Mouse (Mus musculus) limb, embryonic 11.5 days (tissue): ENCODE data around the gene Mia2. TPM values are rescaled to one million over a fixed set of nuclear protein-coding genes. Genes with fewer than 3 reads are reported as not detected.

Experiments used
- ATAC-seq: fragments of 200-750 bp; cut with Nextera tagmentation; 2 replicates; pipeline ENCODE4 v1.8.0; 2017; ENCODE audit warnings: low read depth; ENCODE audit not compliant: insufficient number of reproducible peaks, low FRiP score, low TSS enrichment
- DNase-seq: peaks from one replicate; pipeline ENCODE4 v3.0.0-alpha.2; 2015; ENCODE audit warnings: low spot score
- H3K27ac ChIP-seq: fragments of 300-500 bp; sonication (generic); replicated peaks from 2 replicates; pipeline ENCODE4 v1.5.1; 2014; ENCODE audit warnings: low read depth, mild to moderate bottlenecking, low read length
- H3K27me3 ChIP-seq: fragments of 300-500 bp; sonication (generic); 2 replicates; pipeline ENCODE4 v1.6.1; 2014; ENCODE audit warnings: mild to moderate bottlenecking, low read length, mixed read lengths; ENCODE audit not compliant: control insufficient read depth, insufficient read depth
- H3K36me3 ChIP-seq: fragments of 300-500 bp; sonication (generic); 2 replicates; pipeline ENCODE4 v1.6.1; 2014; ENCODE audit warnings: mild to moderate bottlenecking, low read length, moderate library complexity, mixed read lengths; ENCODE audit not compliant: control insufficient read depth, insufficient read depth
- H3K4me1 ChIP-seq: fragments of 300-500 bp; sonication (generic); 2 replicates; pipeline ENCODE4 v1.6.1; 2014; ENCODE audit warnings: low read length, mixed read lengths; ENCODE audit not compliant: control insufficient read depth, insufficient read depth
- H3K4me2 ChIP-seq: fragments of 300-500 bp; sonication (generic); 2 replicates; pipeline ENCODE4 v1.6.1; 2014; ENCODE audit warnings: low read depth, mild to moderate bottlenecking, moderate library complexity; ENCODE audit not compliant: severe bottlenecking
- H3K4me3 ChIP-seq: fragments of 300-500 bp; sonication (generic); 2 replicates; pipeline ENCODE4 v1.5.1; 2014; ENCODE audit warnings: low read depth, low read length
- H3K9ac ChIP-seq: fragments of 300-500 bp; sonication (generic); 2 replicates; pipeline ENCODE4 v1.6.1; 2014; ENCODE audit warnings: mild to moderate bottlenecking, low read length
- H3K9me3 ChIP-seq: fragments of 300-500 bp; sonication (generic); 2 replicates; pipeline ENCODE4 v1.6.1; 2016; ENCODE audit warnings: low read length; ENCODE audit not compliant: control insufficient read depth
- WGBS: fragments of 180-500 bp; shearing (Covaris S2); extraction: QIAGEN DNeasy Blood & Tissue Kit; methylation state at CpG from one replicate; pipeline ENCODE4 v1.1.7; 2014; 5-methylcytosine and 5-hydroxymethylcytosine counted together
- polyA plus RNA-seq: library from polyadenylated mRNA; unstranded; fragments of >200 nt; fragmentation: Nextera tagmentation; extraction: Ambion mirVana; gene quantifications from 2 replicates; pipeline ENCODE4 v1.2.1, GENCODE M21; 2014

Mia2 gene
- polyA plus RNA-seq, 1 experiment from 2014 or later = 65.9 TPM

DNA sequence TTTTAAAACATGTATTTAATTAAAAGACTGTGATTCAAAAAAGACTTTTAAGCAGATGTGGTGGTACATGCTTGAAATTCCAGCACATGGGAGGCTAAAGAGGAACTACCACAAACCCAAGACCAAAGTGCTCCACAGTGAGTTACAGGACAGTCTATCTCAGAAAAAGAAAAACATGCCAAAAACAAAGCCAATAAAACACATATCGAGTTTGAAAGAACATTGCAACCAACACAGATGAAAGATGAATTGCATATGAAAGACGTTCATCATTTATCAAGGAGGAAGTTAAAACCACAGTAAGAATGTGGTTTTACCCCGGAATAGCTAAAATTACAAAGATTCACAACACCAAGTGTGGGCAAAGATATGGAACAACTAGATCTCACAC, 111.4 kb downstream of the Mia2 start:
- no peak for ATAC-seq
- DNase-seq = no peak
- H3K9me3 ChIP-seq = no peaks in the 10 kb centered on the region
- no peak overlapping the region for H3K4me3 ChIP-seq
- H3K27me3 ChIP-seq = no peaks in the 10 kb centered on the region
- H3K9ac ChIP-seq = no peak overlapping the region
- no peaks in the 10 kb centered on the region for H3K4me1 ChIP-seq
- no peak overlapping the region for H3K27ac ChIP-seq
- H3K36me3 ChIP-seq = no peaks in the 10 kb centered on the region
- WGBS = 90% methylated on average over 3 of the region's 3 CpGs
- H3K4me2 ChIP-seq = no peak overlapping the region

GRCm38 (mm10) chr12:59207814-59208213, 112.2 kb downstream of the Mia2 start:
- H3K4me2 ChIP-seq = no peak overlapping the region

GRCm38 (mm10) chr12:59216176-59216575, 120.6 kb downstream of the Mia2 start:
- Histone ChIP-seq H3K9me3 (no peaks in the 10 kb centered on the region), H3K4me3 (no peak overlapping the region), H3K9ac (no peak overlapping the region), H3K4me2 (no peak overlapping the region), H3K36me3 (no peaks in the 10 kb centered on the region), H3K27ac (no peak overlapping the region), H3K27me3 (no peaks in the 10 kb centered on the region), H3K4me1 (peaks cover 7% of the 10 kb centered on the region; the same call in 1 of the 2 replicates)
- no peak for DNase-seq
- WGBS = 97% methylated on average over 4 of the region's 4 CpGs
- no peak for ATAC-seq

More at GRCm38 (mm10) chr12:59207814-59208213, 112.2 kb downstream of the Mia2 start:
- ATAC-seq (no peak), DNase-seq (no peak)
- no peak overlapping the region for H3K27ac ChIP-seq
- H3K4me1 ChIP-seq = no peaks in the 10 kb centered on the region
- no peaks in the 10 kb centered on the region for H3K9me3 ChIP-seq
- no peak overlapping the region for H3K4me3 ChIP-seq
- H3K27me3 ChIP-seq = no peaks in the 10 kb centered on the region
- no peaks in the 10 kb centered on the region for H3K36me3 ChIP-seq
- H3K9ac ChIP-seq = no peak overlapping the region
- WGBS = 72% methylated on average over 1 of the region's 1 CpGs

DNA sequence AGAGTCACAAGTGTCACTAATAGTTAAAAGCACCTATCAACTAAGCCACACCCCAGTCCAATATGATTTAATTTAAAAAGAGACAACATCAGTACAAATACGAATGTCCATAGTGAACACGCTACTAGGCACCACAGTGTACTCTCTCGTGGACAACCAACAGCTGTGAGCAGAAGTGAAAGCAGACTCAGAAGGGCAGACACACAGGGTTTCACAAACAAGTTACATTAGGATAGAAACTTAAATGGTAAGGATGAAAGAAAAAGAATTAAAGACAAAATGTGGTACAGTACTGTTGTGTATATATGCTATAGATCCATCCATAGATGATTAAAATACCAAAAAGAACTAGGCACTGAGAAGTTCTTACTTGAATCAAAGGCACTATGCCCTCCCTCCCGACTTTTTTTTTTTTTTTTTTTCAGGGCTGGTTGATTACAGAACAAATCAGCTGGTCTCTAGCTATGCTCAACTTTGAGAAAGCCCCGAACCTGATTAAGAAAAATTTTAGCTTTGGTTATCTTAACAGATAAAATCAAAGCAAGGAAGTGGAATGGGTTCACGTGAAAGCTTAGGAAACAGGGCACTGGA, 121.2 kb downstream of the Mia2 start:
- H3K4me1 ChIP-seq = peaks cover 7% of the 10 kb centered on the region; the same call in 1 of the 2 replicates
- DNase-seq = no peak
- no peak overlapping the region for H3K9ac ChIP-seq
- H3K4me2 ChIP-seq = no peak overlapping the region
- 85% methylated on average over 6 of the region's 6 CpGs for WGBS
- no peaks in the 10 kb centered on the region for H3K36me3 ChIP-seq
- no peak for ATAC-seq
- no peak overlapping the region for H3K27ac ChIP-seq
- H3K9me3 ChIP-seq = no peaks in the 10 kb centered on the region
- no peak overlapping the region for H3K4me3 ChIP-seq
- H3K27me3 ChIP-seq = no peaks in the 10 kb centered on the region

GRCm38 (mm10) chr12:59217331-59217730, 121.7 kb downstream of the Mia2 start:
- no peak overlapping the region for H3K4me2 ChIP-seq
- WGBS = 89% methylated on average over 3 of the region's 3 CpGs
- no peaks in the 10 kb centered on the region for H3K36me3 ChIP-seq
- H3K27me3 ChIP-seq = no peaks in the 10 kb centered on the region
- peaks cover 7% of the 10 kb centered on the region; the same call in 1 of the 2 replicates for H3K4me1 ChIP-seq
- H3K4me3 ChIP-seq = no peak overlapping the region
- H3K9ac ChIP-seq = no peak overlapping the region
- H3K27ac ChIP-seq = no peak overlapping the region
- ATAC-seq (no peak), DNase-seq (no peak)
- H3K9me3 ChIP-seq = no peaks in the 10 kb centered on the region

DNA sequence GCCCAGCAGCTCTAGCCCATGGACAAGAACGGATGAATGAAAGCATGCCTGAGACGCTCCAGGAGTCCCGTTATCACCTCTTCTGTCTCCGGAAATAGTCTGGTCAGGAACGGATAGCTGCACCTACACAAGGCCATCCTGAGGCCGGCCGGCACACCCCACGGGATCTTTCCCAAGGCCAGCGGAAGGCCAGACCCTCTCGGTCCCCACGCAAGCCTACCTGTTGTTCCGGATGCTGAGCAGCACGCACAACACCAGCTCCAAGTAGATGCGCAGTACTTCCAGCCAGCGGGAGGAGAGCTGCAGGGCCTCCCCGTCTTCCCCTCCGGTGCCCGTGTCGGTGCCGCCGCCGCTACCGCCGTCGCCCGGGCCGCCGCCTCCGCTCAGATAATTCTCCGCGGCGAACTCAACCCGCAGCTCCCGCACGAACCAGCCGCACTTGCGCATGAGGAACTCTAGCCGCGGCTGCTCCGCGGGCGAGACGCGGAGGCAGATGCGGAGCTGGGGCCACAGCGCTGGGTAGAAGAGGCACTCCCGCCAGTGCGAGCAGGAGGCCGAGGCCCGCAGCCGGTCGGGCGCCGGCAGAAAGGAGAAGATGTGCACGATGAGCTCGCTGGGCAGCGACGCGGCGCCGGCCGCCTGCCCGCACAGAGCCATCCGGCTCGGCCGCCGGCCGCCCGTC, 123.2 kb downstream of the Mia2 start:
- no peaks in the 10 kb centered on the region for H3K36me3 ChIP-seq
- WGBS = under 1% methylated on average over 62 of the region's 69 CpGs
- peak overlapping the region; percentile 84 for H3K4me2 ChIP-seq
- peak overlapping the region; percentile 93 for H3K4me3 ChIP-seq
- peak overlapping the region; percentile 88; the same call in 1 of the 2 replicates for H3K27ac ChIP-seq
- DNase-seq (peak; percentile 52), ATAC-seq (no peak; the same call in none of the 2 replicates)
- peaks cover 7% of the 10 kb centered on the region; the same call in 1 of the 2 replicates for H3K4me1 ChIP-seq
- no peaks in the 10 kb centered on the region for H3K27me3 ChIP-seq
- H3K9me3 ChIP-seq = no peaks in the 10 kb centered on the region
- peak overlapping the region; percentile 85 for H3K9ac ChIP-seq

DNA sequence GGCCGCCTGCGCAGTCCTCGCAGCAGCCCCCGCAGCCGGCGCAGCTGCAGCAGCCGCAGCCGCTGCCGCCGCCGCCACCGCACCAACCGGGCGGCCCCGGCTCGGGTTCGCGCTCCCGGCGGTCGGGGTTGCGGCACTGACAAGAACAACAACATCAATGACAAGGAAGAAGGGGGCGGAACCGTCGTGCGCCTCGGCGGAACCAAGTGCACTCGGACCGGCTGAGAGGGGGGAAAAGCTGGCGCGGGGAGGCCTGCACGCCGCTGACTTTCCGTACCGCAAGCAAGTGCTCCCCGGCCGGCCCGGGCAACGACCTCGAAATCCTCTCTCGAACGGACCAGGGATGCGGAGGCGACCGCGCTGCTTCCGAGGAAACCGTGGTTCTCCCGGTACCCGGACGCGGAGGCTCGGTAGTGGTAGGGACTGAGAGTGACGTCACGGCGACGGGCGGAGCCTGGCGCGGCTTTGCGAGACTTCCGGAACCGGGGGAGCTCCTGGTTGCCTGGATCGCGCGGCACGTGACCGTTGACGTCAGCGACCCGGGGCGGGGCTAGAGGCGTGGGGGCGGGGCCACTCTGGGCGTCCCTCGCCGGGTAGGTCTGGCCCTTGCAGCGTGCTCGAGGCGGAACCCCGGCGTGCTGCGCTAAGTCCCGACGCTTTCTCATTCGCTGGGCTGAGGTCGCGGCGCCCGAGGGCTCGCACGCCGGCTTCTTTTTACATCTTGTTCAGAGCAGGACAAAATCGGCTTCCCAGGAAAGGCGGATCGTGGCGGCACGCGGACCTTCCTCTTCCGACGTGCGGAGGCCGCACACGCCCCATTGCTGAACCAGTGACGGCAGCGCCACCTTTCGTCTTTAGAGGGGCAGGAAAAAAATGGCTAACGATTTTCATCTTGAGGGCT, 124.0 kb downstream of the Mia2 start, which contains the start of gene Fbxo33:
Gene Fbxo33 (minus strand): TSS at position 401 of the 901 bp plus-strand sequence.
- Histone ChIP-seq H3K4me2 (peak within 1 kb of the TSS; percentile 84), H3K4me3 (peak within 1 kb of the TSS; percentile 93), H3K36me3 (no peaks in the 10 kb centered on the region), H3K9ac (peak within 1 kb of the TSS; percentile 85), H3K27me3 (no peaks in the 10 kb centered on the region), H3K9me3 (no peaks in the 10 kb centered on the region), H3K4me1 (peaks cover 7% of the 10 kb centered on the region; the same call in 1 of the 2 replicates), H3K27ac (peak within 1 kb of the TSS; percentile 88)
- ATAC-seq (peak; percentile 95), DNase-seq (peak; percentile 100)
- under 1% methylated on average over 109 of the region's 109 CpGs for WGBS

GRCm38 (mm10) chr12:59228401-59228800, 132.8 kb downstream of the Mia2 start:
- no peaks in the 10 kb centered on the region for H3K36me3 ChIP-seq
- H3K4me2 ChIP-seq = no peak overlapping the region
- no peaks in the 10 kb centered on the region for H3K9me3 ChIP-seq
- no peak overlapping the region for H3K27ac ChIP-seq
- ATAC-seq = no peak
- no peak for DNase-seq
- no peaks in the 10 kb centered on the region for H3K27me3 ChIP-seq
- H3K4me3 ChIP-seq = no peak overlapping the region
- no peak overlapping the region for H3K9ac ChIP-seq
- H3K4me1 ChIP-seq = no peaks in the 10 kb centered on the region
- WGBS = 90% methylated on average over 5 of the region's 5 CpGs
